Mouse (Mus musculus) testis, adult 2 months (tissue): ENCODE measurements around the gene Foxn3. TPM values are rescaled to one million over a fixed set of nuclear protein-coding genes. Genes with fewer than 3 reads are reported as not detected.

Experiments
- H3K27ac ChIP-seq: fragments of 200-500 bp; 2 replicates; pipeline ENCODE4 v1.5.1; 2012; ENCODE audit warnings: low read depth, low read length; ENCODE audit not compliant: control insufficient read depth, insufficient read depth
- H3K27me3 ChIP-seq: fragments of 200-500 bp; 2 replicates; pipeline ENCODE4 v1.6.1; 2012; ENCODE audit warnings: mild to moderate bottlenecking, low read length, moderate library complexity; ENCODE audit not compliant: control insufficient read depth, insufficient read depth
- H3K36me3 ChIP-seq: fragments of 200-500 bp; 2 replicates; pipeline ENCODE4 v1.6.1; 2012; ENCODE audit warnings: mild to moderate bottlenecking, low read length; ENCODE audit not compliant: control insufficient read depth, insufficient read depth
- H3K4me1 ChIP-seq: fragments of 200-500 bp; 2 replicates; pipeline ENCODE4 v1.6.1; 2012; ENCODE audit warnings: low read length; ENCODE audit not compliant: control insufficient read depth, insufficient read depth
- H3K4me3 ChIP-seq: fragments of 200-500 bp; 2 replicates; pipeline ENCODE4 v1.5.1; 2012; ENCODE audit warnings: low read depth, mild to moderate bottlenecking, low read length, moderate library complexity, mixed read lengths; ENCODE audit not compliant: control insufficient read depth
- CTCF ChIP-seq: fragments of 200-500 bp; IDR thresholded peaks from 2 replicates; pipeline ENCODE4 v1.5.1; 2012; ENCODE audit warnings: low read depth, mild to moderate bottlenecking, inconsistent platforms, low read length, moderate library complexity; ENCODE audit not compliant: control insufficient read depth, insufficient read depth, insufficient replicate concordance
- POLR2A ChIP-seq: fragments of 200-500 bp; IDR thresholded peaks from 2 replicates; pipeline ENCODE4 v1.6.1; 2012; ENCODE audit warnings: low read depth, mild to moderate bottlenecking, inconsistent platforms, low read length, moderate library complexity; ENCODE audit not compliant: control insufficient read depth
- polyA plus RNA-seq: library from polyadenylated mRNA; depleted of rRNA; stranded (reverse); fragments of >200 nt; gene quantifications from 2 replicates; pipeline ENCODE4 v1.2.3, GENCODE M21; 2012

Gene Foxn3
- polyA plus RNA-seq, 1 experiment = 7.3 TPM

DNA sequence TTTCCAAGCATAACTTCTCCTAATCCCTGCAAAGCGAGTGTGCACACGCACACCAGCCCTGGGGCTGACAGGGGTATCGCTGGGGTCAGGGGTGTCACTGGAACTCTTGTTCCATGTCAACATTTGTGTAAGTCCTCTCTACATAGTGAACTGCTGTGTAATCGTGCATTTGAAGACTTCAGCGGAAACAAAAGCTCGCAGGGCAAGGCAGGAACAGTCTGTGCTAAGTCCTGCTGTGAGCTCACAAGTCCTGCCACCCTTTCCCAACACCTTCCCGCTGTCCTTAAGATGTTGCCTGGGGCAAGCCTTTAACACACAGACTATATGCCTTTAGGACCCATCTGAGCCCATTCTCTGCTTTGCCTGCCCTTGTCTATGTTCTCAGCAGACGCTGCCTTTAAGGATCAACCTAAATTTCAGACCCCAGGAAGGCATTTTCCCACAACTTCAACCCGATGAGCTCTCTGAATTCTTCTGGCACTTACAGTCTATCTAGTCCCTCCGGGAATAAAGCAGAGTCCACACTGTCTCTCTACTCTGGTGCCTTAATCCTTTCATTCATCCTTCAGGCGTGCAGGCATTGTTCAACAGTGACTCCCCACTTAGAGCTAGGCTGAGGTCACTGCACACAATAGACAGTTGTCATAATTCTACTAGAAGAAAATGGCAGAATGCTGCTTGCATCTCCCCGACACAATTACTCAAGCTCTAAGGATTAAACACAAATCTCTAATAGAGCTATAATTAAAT, 264.4 kb downstream of the Foxn3 start:
- H3K27ac ChIP-seq = no peak overlapping the region; the same call in 1 of the 2 replicates
- H3K4me1 ChIP-seq = peaks cover 4% of the 10 kb centered on the region
- no peaks in the 10 kb centered on the region for H3K36me3 ChIP-seq
- TF ChIP-seq CTCF = no peak
- TF ChIP-seq POLR2A = no peak
- H3K4me3 ChIP-seq = no peak overlapping the region
- no peaks in the 10 kb centered on the region for H3K27me3 ChIP-seq

DNA sequence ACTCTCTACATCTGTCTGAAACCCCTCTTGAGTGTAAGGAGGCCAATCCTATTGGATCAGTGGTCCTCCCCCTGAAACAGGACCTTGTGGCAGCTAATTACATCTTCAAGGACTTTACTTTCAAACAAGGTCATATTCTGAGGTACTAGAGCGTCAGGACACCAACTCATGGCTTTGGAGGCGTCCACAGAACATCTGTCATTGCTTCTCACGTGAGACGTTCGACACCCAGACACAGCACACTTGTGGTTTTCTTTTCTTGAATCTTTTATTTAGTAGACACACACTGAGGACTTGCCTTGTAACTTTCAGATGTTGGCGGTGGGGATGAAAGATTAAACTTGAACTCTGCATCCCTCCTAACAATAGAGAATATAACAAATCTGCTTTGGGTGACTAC, 265.1 kb downstream of the Foxn3 start:
- Histone ChIP-seq H3K4me3 (no peak overlapping the region), H3K27ac (no peak overlapping the region), H3K27me3 (no peaks in the 10 kb centered on the region), H3K36me3 (no peaks in the 10 kb centered on the region), H3K4me1 (peaks cover 2% of the 10 kb centered on the region)
- no peak for TF ChIP-seq POLR2A
- TF ChIP-seq CTCF = no peak

DNA sequence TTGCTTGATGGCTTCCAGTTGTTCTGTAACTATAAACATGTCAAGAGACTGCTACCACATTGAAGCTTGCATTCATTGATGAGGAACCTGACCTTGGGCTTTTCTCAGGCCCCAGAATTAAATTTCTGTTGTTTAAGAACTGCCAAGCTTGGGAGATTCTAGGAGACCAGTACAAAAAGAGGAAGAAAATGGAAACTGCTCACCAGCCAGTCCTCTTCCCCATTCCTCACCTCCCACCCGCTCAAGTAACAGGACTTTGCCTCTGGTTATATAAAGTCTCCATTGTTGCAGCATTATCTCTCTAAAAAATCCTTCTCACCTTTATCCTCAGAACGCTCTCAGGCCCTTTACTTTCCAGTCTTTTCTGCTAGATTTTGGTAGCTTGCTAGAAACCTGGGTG, 265.6 kb downstream of the Foxn3 start:
- Histone ChIP-seq H3K27ac (no peak overlapping the region), H3K36me3 (no peaks in the 10 kb centered on the region), H3K4me3 (no peak overlapping the region), H3K4me1 (peaks cover 2% of the 10 kb centered on the region), H3K27me3 (no peaks in the 10 kb centered on the region)
- TF ChIP-seq CTCF = no peak
- no peak for TF ChIP-seq POLR2A

DNA sequence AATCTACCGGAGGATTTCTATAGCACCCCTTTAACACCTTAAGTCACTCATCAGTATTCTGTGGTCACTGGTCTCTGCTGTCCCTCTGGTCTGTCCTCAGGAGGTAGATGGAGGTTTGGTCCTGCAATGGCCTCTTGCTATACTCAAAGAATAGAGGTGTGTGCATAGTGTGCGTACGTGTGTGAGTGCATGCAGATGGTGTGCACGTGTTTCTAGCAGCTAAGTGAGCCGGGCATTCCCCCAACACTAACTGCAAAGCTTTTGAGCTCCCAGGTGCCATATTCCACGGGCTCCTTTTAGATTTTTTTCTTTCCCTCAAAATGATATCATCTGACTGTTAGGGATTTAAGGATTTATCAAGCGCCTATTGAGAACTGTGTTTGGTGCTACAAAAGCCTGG, 269.9 kb downstream of the Foxn3 start:
- Histone ChIP-seq H3K36me3 (no peaks in the 10 kb centered on the region), H3K4me3 (no peak overlapping the region), H3K4me1 (no peaks in the 10 kb centered on the region; the same call in 1 of the 2 replicates), H3K27me3 (no peaks in the 10 kb centered on the region), H3K27ac (no peak overlapping the region)
- TF ChIP-seq POLR2A (no peak), CTCF (no peak)

DNA sequence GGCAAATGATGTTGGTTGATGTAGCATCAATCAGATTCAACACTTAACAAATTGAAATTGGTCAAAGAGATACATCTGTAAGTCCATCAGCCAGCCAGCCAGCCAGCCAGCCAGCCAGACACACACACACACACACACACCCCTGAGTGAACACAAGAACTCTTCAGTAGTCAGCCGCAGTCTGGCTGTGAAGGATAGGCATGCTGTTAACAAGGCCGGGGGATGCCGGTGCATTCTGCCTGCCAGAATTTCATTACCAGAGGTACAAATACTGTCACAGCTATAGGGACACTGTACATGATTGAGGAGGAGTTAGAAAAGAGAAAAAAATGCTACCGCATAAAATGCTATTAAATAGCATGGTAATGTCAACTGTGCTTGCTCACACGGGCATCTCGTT, 271.2 kb downstream of the Foxn3 start:
- Histone ChIP-seq H3K27ac (no peak overlapping the region), H3K27me3 (no peaks in the 10 kb centered on the region), H3K4me3 (no peak overlapping the region), H3K36me3 (no peaks in the 10 kb centered on the region), H3K4me1 (no peaks in the 10 kb centered on the region; the same call in 1 of the 2 replicates)
- TF ChIP-seq CTCF = no peak
- TF ChIP-seq POLR2A = no peak

DNA sequence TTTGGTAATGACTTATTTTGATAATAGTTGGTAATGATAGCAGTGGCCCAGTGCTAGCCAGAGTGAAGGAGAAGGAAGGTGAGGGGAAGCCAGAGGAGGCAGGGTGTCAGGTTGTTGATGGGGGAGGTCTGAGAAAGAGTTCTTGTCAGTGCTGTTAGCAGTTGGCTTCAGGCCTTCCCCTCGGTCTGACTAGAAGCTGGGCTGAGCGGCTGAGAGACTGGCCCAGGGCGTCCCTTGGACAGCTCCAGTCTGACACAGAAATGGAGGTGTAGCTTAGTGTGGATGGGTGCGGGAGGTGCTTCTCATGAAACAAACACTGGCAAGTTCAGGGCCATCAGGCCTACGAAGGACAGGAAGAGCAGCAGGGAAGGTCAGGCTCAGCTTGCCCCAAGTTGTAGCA, 276.3 kb downstream of the Foxn3 start:
- TF ChIP-seq CTCF = no peak
- TF ChIP-seq POLR2A = no peak
- no peak overlapping the region for H3K4me3 ChIP-seq
- H3K36me3 ChIP-seq = no peaks in the 10 kb centered on the region
- no peaks in the 10 kb centered on the region for H3K4me1 ChIP-seq
- no peak overlapping the region for H3K27ac ChIP-seq
- no peaks in the 10 kb centered on the region for H3K27me3 ChIP-seq

DNA sequence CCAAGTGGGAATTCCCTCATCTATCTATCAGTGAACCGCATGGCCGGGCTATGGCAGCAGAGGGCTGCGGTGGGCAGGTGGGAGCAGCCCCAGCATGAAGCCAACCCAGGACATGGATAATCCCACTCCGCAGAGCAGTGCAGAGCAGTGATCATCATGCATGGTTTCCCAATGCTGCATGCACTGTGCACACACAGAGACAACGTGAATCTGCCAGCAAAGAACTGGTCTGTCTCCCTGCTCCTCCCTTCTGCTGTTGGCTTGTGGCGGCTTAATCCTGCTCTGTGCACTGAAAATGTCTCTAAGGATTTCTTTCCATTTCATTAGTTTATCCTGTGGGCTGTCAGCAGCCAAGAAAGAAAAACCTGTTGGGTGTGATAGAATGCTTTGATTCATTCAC, 276.7 kb downstream of the Foxn3 start:
- TF ChIP-seq CTCF = no peak
- TF ChIP-seq POLR2A = no peak
- H3K36me3 ChIP-seq = no peaks in the 10 kb centered on the region
- H3K27me3 ChIP-seq = no peaks in the 10 kb centered on the region
- H3K27ac ChIP-seq = no peak overlapping the region
- H3K4me3 ChIP-seq = no peak overlapping the region
- no peaks in the 10 kb centered on the region for H3K4me1 ChIP-seq
